ENCODE assay signal across 22 mouse cellular contexts in the genomic region with DNA sequence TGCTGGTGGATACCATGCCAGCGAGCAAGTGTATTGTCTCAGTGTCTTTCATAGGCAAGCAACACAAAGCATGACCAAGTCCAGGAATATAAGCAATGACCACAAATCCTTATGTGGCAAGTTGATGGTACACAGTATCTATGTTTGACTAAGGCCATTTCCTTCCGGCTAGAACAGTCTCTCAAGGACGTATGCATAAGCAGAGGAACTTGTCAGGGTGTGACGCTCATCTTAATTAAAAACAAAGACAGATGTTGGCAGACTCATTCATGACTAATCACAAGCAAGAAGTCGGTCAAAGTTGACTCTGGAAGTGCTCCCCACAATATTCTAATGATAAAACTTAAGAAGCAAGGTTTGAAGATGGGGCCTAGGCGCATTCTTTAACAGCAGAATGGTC. TPM values are rescaled to one million over a fixed set of nuclear protein-coding genes. Genes with fewer than 3 reads are reported as not detected.
"Had no signal": no experiment of that assay in that cellular context is flagged by ENCODE, and none has a peak within 500 bp of the region (broad histone marks: within the 10 kb centered on the region; RNA-seq: fewer than 3 reads in every experiment).

No protein-coding gene starts in this region.

- H3K4me2 ChIP-seq: lung, embryonic 14.5 days; midbrain, embryonic 12.5 days; neural tube, embryonic 13.5 days; neural tube, embryonic 15.5 days had no signal

- H3K36me3 ChIP-seq: midbrain, embryonic 10.5 days; midbrain, embryonic 12.5 days; neural tube, embryonic 13.5 days; neural tube, embryonic 15.5 days had no signal

- H3K4me3 ChIP-seq: midbrain, embryonic 10.5 days; midbrain, embryonic 12.5 days; myocyte; neural tube, embryonic 13.5 days; neural tube, embryonic 15.5 days had no signal

- ATAC-seq: midbrain, embryonic 16.5 days had no signal

- DNase-seq: lung, adult 18-20 months; lung, embryonic 14.5 days; lung, postnatal 14 days; lung, postnatal 36 days; midbrain, embryonic 14.5 days; retina, postnatal 1 day; right cerebral cortex, adult 18-20 months; right cerebral cortex, postnatal 25 days; right cerebral cortex, postnatal 4 days; spleen, adult 18-20 months; thymus, adult 18-20 months; thymus, postnatal 14 days; thymus, postnatal 36 days had no signal

- H3K9me3 ChIP-seq: midbrain, embryonic 10.5 days; midbrain, embryonic 12.5 days; neural tube, embryonic 13.5 days; neural tube, embryonic 15.5 days had no signal

- H3K27me3 ChIP-seq: midbrain, embryonic 12.5 days; neural tube, embryonic 13.5 days; neural tube, embryonic 15.5 days had no signal

- H3K27ac ChIP-seq: midbrain, embryonic 10.5 days; midbrain, embryonic 12.5 days; neural tube, embryonic 13.5 days; neural tube, embryonic 15.5 days had no signal

- H3K4me1 ChIP-seq: midbrain, embryonic 10.5 days; midbrain, embryonic 12.5 days; neural tube, embryonic 13.5 days; neural tube, embryonic 15.5 days had no signal

- H3K9ac ChIP-seq: lung, embryonic 14.5 days; midbrain, embryonic 12.5 days; neural tube, embryonic 13.5 days; neural tube, embryonic 15.5 days had no signal

RNA-seq across cellular contexts. Expression of a gene that starts 37.6 kb away (rescaled TPM):
- total RNA-seq: megakaryocyte-erythroid progenitor cell, adult 5-6 weeks had no signal
- polyA plus RNA-seq: lung, embryonic 14.5 days; lung, embryonic 16.5 days; small intestine, adult 2 months had no signal
